Mouse (Mus musculus) cerebellum, adult 9-11 months (tissue): ENCODE measurements around the gene E2f2.
A peak's percentile ranks its signal among the peaks of the same experiment; 100 is the strongest.

Experiments
- DNase-seq: peaks from one replicate; pipeline ENCODE4 v3.0.0; 2022

Gene E2f2

GRCm38 (mm10) chr4:136206943-136207342 is 34.7 kb downstream of the E2f2 start:
- no peak for DNase-seq

GRCm38 (mm10) chr4:136210931-136211330 is 38.7 kb downstream of the E2f2 start:
- DNase-seq: no peak

DNA sequence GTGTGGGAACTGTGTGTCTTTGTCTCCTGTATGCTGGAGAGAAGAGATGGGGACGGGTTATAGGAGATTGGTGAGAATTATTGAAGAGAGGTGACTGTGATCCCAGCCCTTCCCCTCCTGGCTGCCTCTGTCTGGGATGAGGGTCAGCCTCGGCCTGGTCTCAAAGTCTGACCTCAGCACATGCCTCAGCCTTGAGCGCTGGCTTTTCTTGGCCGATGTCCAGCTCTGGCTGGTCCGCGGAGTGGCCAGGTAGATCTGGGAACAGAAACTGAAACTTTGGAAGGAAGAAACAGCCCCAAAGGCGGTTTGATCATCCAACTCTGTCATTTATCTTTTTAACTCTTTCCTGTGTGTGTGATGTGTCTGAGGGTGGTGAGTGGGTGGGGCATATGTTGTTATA is 41.4 kb downstream of the E2f2 start:
- DNase-seq: no peak

- DNase-seq: no peak
Observed at GRCm38 (mm10) chr4:136214828-136215227, 42.6 kb downstream of the E2f2 start.

DNA sequence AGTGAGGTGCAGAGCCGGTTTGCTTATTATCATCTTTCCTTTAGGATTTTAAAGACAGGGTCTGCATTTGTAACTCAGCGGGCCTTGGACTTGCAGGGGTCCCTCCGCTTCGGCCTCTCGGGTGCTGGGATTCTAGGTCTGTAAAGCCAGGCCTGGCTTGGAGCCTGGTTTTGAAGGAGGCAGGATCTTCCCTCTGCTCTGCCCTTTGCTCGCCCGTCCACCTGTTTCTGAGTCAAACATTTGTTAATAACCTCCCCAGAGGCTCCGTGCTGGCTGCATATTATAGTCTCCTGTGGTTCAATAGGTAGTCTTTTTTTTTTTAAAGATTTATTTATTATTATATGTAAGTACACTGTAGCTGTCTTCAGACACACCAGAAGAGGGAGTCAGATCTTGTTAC is 43.4 kb downstream of the E2f2 start:
- no peak for DNase-seq

GRCm38 (mm10) chr4:136217063-136217462 is 44.9 kb downstream of the E2f2 start:
- DNase-seq: no peak

- peak; percentile 35 for DNase-seq
Observed at GRCm38 (mm10) chr4:136218595-136219214, 46.5 kb downstream of the E2f2 start.

DNA sequence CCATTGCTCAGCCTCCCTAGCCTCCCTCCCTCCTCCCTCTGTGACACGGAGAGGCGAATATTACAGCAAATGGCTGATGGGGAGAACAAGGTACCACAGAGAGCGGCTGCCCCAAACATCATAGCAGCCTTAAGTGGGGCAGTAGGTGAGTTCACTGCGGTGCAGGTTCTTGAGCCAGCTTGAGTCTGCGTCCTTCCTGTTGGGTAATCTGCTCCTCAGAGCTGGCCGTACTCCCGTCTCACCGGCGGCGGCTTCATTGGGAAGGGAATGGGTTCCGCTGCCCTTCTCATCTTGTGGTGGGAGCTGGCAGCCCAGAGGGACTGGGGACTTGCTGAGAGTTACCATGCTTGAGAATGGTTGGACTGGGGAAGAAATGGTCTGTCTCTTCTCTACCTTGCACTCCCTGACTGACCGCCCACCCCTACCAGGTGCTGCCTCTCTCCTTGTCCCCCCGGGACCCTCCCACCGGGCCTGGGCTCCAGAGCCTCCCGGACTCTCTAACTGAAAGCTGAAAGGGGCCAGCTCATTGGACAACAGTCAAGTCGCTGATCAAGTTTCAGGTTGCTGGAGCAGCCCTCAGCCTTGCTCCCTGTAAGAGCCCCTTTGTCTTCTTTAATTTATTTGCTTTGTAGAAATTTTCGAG is 48.1 kb downstream of the E2f2 start:
- DNase-seq: no peak

DNA sequence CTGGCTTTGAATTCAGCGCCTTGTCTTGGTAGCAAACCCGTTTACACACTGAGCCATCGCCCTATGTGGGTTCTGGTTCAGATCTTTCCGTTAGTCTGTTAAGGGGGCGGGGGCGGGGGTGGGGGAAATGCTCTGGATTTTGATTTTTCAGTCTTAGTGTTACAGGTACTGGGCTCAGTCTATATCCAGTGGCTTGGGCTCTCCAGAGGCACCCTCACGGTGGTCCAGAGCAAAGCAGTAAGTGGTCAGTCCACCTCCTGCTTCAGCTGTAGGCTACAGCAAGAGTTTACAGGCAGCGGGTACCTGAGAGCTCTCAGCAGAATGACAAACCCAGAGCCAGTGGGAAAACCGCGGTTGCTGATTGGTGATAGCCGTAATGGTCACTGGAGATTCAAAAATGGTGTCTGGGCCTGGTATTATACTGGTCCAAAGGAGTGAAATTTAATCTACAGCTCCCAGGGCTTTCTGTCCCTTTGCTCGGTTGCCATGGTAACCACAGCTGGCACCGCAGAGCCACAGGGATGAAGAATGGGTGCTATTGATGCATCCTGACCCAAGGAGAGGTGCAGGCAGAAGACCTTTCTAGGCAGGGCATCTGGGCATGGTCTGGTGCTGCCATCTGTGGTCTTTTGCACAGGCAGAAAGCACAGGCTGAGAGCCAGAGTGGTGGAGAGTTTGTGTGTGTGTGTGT is 51.5 kb downstream of the E2f2 start:
- DNase-seq: no peak

GRCm38 (mm10) chr4:136224240-136224559 is 52.0 kb downstream of the E2f2 start:
- no peak for DNase-seq

DNA sequence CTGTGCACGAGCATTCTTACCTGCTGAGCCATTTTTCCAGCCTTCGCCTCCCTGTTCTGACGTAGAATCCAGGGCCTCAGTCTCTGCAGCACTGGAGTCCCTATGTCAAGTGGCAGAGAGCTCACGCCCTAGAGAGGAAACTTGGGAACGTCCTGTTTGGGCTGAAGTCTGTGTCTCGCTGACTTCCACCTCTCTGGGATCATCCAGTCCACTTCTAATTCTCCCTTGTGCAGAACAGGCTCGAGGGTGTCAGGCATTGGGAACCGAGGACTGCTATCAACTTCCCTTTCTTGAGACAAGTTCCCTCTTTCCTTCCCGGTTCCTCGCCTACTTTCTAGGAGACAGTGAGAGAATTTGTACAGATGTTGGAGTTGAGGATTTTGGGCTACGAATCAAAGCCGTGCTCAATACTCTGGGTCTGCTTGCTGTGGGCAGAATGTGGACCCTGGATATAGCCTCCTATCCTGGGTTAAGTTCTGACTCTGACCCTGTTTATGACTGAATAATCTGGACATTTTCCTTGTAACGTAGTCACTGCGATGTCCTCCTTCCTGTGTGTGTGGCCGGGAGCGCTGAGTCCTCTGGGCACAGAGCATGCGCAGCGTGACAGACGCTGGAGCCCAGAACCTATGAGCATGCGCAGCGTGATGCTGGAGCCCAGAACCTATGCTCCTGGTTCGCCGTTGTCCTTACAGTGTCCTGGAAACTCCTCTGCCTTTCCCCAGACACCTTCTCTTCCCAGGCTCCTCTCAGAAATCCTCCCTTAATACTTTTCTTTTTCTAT is 52.7 kb downstream of the E2f2 start:
- no peak for DNase-seq

- DNase-seq: no peak
Observed at GRCm38 (mm10) chr4:136227408-136227807, 55.2 kb downstream of the E2f2 start.

DNA sequence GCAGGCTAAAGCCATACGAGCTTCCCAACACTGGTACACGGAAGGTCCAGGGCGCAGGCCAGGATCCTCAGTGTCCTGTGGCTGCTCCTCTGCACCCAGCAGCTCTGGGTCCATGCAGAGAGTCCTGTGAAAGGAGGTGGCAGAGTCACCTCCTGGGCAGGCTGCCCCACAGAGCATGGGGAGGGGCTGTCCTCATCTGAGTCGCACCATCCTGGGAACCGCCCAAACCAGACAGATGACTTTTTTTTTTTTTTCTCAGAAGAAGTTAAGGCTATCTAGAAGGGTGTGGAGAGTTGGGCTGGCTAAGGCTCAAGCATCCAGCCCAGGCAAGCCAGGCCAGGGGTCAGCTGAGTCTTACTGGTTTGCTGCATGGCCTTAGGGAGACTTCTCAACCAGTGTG is 56.4 kb downstream of the E2f2 start:
- DNase-seq: no peak

GRCm38 (mm10) chr4:136238669-136239068 is 66.5 kb downstream of the E2f2 start:
- no peak for DNase-seq

GRCm38 (mm10) chr4:136239111-136239510 is 66.9 kb downstream of the E2f2 start:
- no peak for DNase-seq

- DNase-seq: peak; percentile 67
Observed at GRCm38 (mm10) chr4:136239622-136240021, 67.4 kb downstream of the E2f2 start.

DNA sequence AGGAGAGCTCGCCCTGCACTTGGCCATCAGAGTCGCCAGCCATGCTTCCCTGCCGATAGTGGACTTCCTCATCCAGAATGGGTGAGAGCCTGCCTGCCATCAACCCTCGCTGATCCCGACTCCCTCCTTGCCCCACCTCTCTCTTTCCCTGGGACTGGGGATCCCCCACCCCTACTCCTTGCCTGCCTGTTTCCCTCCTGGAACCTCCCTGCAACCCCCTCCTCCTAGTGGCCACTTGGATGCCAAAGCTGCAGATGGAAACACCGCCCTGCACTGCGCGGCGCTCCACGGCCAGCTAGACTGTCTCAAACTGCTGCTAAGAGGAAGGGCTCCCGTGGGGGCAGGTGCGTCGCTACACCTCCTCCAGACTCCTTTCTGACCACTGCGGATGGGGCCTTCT is 67.9 kb downstream of the E2f2 start:
- DNase-seq: no peak

GRCm38 (mm10) chr4:136240955-136241354 is 68.8 kb downstream of the E2f2 start:
- no peak for DNase-seq

- no peak for DNase-seq
Observed at GRCm38 (mm10) chr4:136242065-136242703, 70.0 kb downstream of the E2f2 start.

DNA sequence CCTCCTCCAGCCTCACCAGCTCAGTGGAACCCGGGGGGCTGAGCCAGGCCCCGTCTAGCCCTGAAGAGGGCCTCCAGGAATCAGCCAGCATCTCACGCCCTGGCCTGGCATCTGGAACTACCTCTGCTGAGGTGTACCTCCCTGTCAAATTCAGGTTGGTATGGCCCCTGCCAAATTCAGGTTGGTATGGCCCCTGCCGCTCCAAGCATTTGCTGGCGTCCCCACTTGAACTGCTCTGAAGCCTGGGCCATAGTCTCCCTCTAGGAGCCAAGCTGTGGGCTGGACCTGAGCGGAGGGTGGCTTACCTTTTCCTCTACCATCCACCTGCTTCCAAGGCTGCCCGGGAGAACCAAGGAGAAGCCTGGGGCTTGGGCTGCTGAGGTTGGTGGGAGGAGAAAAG is 70.5 kb downstream of the E2f2 start:
- DNase-seq: no peak

DNA sequence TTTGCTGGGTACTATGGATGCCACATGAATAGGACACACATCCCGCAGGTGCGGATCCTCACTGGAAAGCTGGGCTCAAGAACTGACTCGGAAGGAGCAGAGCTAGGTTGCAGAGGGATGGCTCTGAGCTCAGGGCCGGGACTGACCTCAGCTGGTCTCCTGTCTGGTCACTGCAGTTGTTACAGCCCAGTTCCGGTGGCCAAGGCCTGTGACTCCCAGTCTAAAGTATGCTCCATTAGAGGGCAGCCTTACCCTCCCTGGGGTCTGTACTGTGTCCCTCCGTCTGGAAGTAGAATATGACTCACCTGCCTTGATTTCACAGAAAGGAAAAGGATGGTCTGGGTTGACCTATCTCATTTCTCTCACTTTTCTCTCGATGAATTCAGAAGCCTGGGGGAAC is 72.0 kb downstream of the E2f2 start:
- no peak for DNase-seq
